Comparison of ENCODE assay signal across 8 mouse cellular contexts in genomic region chr19:3906795-3907786, GRCm38 (mm10). TPM values are rescaled to one million over a fixed set of nuclear protein-coding genes. Genes with fewer than 3 reads are reported as not detected.
DNase-seq lines count a peak whose midpoint lies in the region; ATAC-seq and TF ChIP-seq lines count a peak whose summit lies in the region.

Tcirg1 (minus strand) TSS chr19:3907133.

- 7% methylated on average over 35 of the region's 36 CpGs for WGBS in forebrain, embryonic 14.5 days
- WGBS in lung, embryonic 15.5 days, result 3% methylated on average over 36 of the region's 36 CpGs
- WGBS in olfactory bulb, adult 2 months, result 8% methylated on average over 36 of the region's 36 CpGs

- H3K4me2 ChIP-seq in forebrain, embryonic 14.5 days (ENCODE audit: low read length), result peak within 1 kb of the TSS; percentile 66
- H3K4me2 ChIP-seq in lung, embryonic 15.5 days, result peak within 1 kb of the TSS; percentile 76

- H3K36me3 ChIP-seq in E14TG2a.4 (ENCODE audit: insufficient read depth, low read length), result peaks cover 50% of the 10 kb centered on the region
- peaks cover 26% of the 10 kb centered on the region for H3K36me3 ChIP-seq in forebrain, embryonic 14.5 days (ENCODE audit: control insufficient read depth, insufficient read depth, low read length)
- peaks cover 43% of the 10 kb centered on the region for H3K36me3 ChIP-seq in lung, embryonic 15.5 days

- DNase-seq in brain, adult 2 months (ENCODE audit: low read depth, low spot score), result peak; percentile 71
- DNase-seq in forebrain, embryonic 14.5 days (ENCODE audit: low spot score), result peak; percentile 56
- DNase-seq in heart, postnatal 25 days (ENCODE audit: low spot score), result peak; percentile 78
- peak; percentile 50 to 65 for DNase-seq in layer of hippocampus, adult 18-20 months (ENCODE audit: low spot score in 2 of 2)
- DNase-seq in thymus, postnatal 10 days (ENCODE audit: low spot score in 2 of 2), result peak; percentile 44 to 56

- peaks cover 84% of the 10 kb centered on the region for H3K4me1 ChIP-seq in E14TG2a.4 (replicated peaks; ENCODE audit: low read depth, low read length)
- peaks cover 11% of the 10 kb centered on the region for H3K4me1 ChIP-seq in forebrain, embryonic 14.5 days (ENCODE audit: control insufficient read depth, insufficient read depth, low read length)
- H3K4me1 ChIP-seq in lung, embryonic 15.5 days, result peaks cover 49% of the 10 kb centered on the region
- H3K4me1 ChIP-seq in olfactory bulb, adult 2 months (ENCODE audit: control insufficient read depth, insufficient read depth, low read length), result peaks cover 48% of the 10 kb centered on the region

- peak within 1 kb of the TSS; percentile 62 for H3K9ac ChIP-seq in forebrain, embryonic 14.5 days (ENCODE audit: low read length)
- H3K9ac ChIP-seq in lung, embryonic 15.5 days, result peak within 1 kb of the TSS; percentile 54

- ATAC-seq in forebrain, embryonic 14.5 days, result peak; percentile 70
- ATAC-seq in lung, embryonic 15.5 days (ENCODE audit: borderline replicate concordance, extremely low read depth, low FRiP score, low TSS enrichment), result peak; percentile 88

- no peak for TF ChIP-seq POLR2A in olfactory bulb, adult 2 months (IDR thresholded peaks at IDR 0.05; ENCODE audit: insufficient read depth, low read depth, low read length)

- no peaks in the 10 kb centered on the region for H3K9me3 ChIP-seq in E14TG2a.4 (ENCODE audit: low read length)
- no peaks in the 10 kb centered on the region for H3K9me3 ChIP-seq in forebrain, embryonic 14.5 days (replicated peaks; ENCODE audit: control insufficient read depth, low read length)
- H3K9me3 ChIP-seq in lung, embryonic 15.5 days, result no peaks in the 10 kb centered on the region

- no peak within 1 kb of the TSS for H3K27ac ChIP-seq in forebrain, embryonic 14.5 days (ENCODE audit: low read depth, low read length)
- peak within 1 kb of the TSS; percentile 95 for H3K27ac ChIP-seq in lung, embryonic 15.5 days
- no peak within 1 kb of the TSS for H3K27ac ChIP-seq in olfactory bulb, adult 2 months (ENCODE audit: insufficient read depth, low read depth, low read length)

- H3K27me3 ChIP-seq in E14TG2a.4 (ENCODE audit: insufficient read depth, low read length), result peaks cover 30% of the 10 kb centered on the region
- no peaks in the 10 kb centered on the region for H3K27me3 ChIP-seq in forebrain, embryonic 14.5 days (replicated peaks; ENCODE audit: control insufficient read depth, insufficient read depth, low read length)
- no peaks in the 10 kb centered on the region for H3K27me3 ChIP-seq in lung, embryonic 15.5 days

- intact Hi-C loops in heart, postnatal 25 days (cut with DNase I), result no loop called here

- TF ChIP-seq CTCF in E14TG2a.4 (conservative IDR thresholded peaks at IDR 0.05; ENCODE audit: low read length), result no peak
- TF ChIP-seq CTCF in olfactory bulb, adult 2 months (IDR thresholded peaks at IDR 0.05; ENCODE audit: insufficient read depth, low read depth, low read length), result no peak

- peak within 1 kb of the TSS; percentile 79 for H3K4me3 ChIP-seq in E14TG2a.4 (replicated peaks; ENCODE audit: low read length)
- peak within 1 kb of the TSS; percentile 35 for H3K4me3 ChIP-seq in forebrain, embryonic 14.5 days (ENCODE audit: low read depth, low read length)
- peak within 1 kb of the TSS; percentile 64 for H3K4me3 ChIP-seq in lung, embryonic 15.5 days
- H3K4me3 ChIP-seq in olfactory bulb, adult 2 months (ENCODE audit: insufficient read depth, low read depth, low read length), result peak within 1 kb of the TSS; percentile 55

RNA-seq across cellular contexts. Expression of gene Tcirg1, which starts in this region (rescaled TPM):
- 5.8 and 9.1 TPM in 2 replicates for polyA plus RNA-seq in forebrain, embryonic 14.5 days (2014; fragmentation: Nextera tagmentation; extraction: Ambion mirVana)
- total RNA-seq in heart, postnatal 25 days (2021), result 1 to 10 TPM; 8.9 to 9.8 TPM
- 10 to 100 TPM; 17.4 to 20.6 TPM for total RNA-seq in layer of hippocampus, adult 18-20 months (2021)
- 46.6 and 53.1 TPM in 2 replicates for polyA plus RNA-seq in lung, embryonic 15.5 days (2015; fragmentation: Nextera tagmentation; extraction: Ambion mirVana)
- not detected in 2 replicates for polyA plus RNA-seq in olfactory bulb, adult 2 months (2012; ENCODE audit: insufficient read depth, insufficient read length, low replicate concordance, missing spikeins)
